Mouse (Mus musculus) forebrain, embryonic 13.5 days (tissue): ENCODE results near the gene Chat. TPM values are rescaled to one million over a fixed set of nuclear protein-coding genes. Genes with fewer than 3 reads are reported as not detected.

Source experiments
- ATAC-seq: fragments of 200-750 bp; cut with Nextera tagmentation; 2 replicates; pipeline ENCODE4 v1.8.0; 2017
- H3K27ac ChIP-seq: fragments of 300-500 bp; sonication (generic); 2 replicates; pipeline ENCODE4 v1.5.1; 2015; ENCODE audit warnings: inconsistent platforms, mild to moderate bottlenecking, moderate library complexity
- H3K27me3 ChIP-seq: fragments of 300-500 bp; sonication (generic); 2 replicates; pipeline ENCODE4 v1.6.1; 2015; ENCODE audit warnings: mild to moderate bottlenecking, inconsistent platforms
- H3K36me3 ChIP-seq: fragments of 300-500 bp; sonication (generic); 2 replicates; pipeline ENCODE4 v1.6.1; 2015; ENCODE audit warnings: mild to moderate bottlenecking, inconsistent platforms; ENCODE audit not compliant: poor library complexity, severe bottlenecking
- H3K4me1 ChIP-seq: fragments of 300-500 bp; sonication (generic); 2 replicates; pipeline ENCODE4 v1.6.1; 2015; ENCODE audit warnings: inconsistent platforms
- H3K4me2 ChIP-seq: fragments of 300-500 bp; sonication (generic); 2 replicates; pipeline ENCODE4 v1.6.1; 2015; ENCODE audit warnings: inconsistent platforms, mild to moderate bottlenecking, moderate library complexity
- H3K4me3 ChIP-seq: fragments of 300-500 bp; sonication (generic); 2 replicates; pipeline ENCODE4 v1.5.1; 2015; ENCODE audit warnings: mild to moderate bottlenecking, inconsistent platforms
- H3K9ac ChIP-seq: fragments of 300-500 bp; sonication (generic); 2 replicates; pipeline ENCODE4 v1.6.1; 2015; ENCODE audit warnings: mild to moderate bottlenecking, inconsistent platforms
- H3K9me3 ChIP-seq: fragments of 300-500 bp; sonication (generic); replicated peaks from 2 replicates; pipeline ENCODE4 v1.6.1; 2016; ENCODE audit warnings: inconsistent platforms
- WGBS: fragments of 180-500 bp; shearing (Covaris S2); methylation state at CpG from one replicate; pipeline ENCODE4 v1.1.7; 2015; 5-methylcytosine and 5-hydroxymethylcytosine counted together
- polyA plus RNA-seq: library from polyadenylated mRNA; unstranded; fragments of >200 nt; fragmentation: Nextera tagmentation; extraction: Ambion mirVana; gene quantifications from 2 replicates; pipeline ENCODE4 v1.2.1, GENCODE M21; 2015

Gene Chat
- polyA plus RNA-seq, result 0.15 TPM in 1 of 2 replicates, not detected in the other

DNA sequence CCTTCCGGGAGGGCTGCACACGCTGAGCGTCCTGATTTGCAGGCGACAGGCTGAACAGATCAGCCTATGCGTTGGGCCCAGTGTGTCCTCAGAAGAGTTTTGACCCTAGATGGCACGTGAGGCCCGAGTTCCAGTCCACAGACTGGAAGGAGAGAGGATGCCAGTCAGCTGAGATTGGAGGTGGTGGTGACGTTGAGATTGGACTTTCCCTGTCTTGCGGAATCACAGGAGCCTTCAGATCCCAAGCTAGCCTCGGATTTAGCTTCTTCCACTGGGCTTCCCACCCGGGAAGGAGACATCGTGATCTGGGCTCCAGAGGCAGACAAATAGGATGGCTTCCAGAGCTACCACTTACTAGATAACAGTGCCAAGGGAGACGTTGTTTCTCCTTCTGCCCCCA lies at the start of gene Chat:
TSS of gene Chat (minus strand) at position 101 of the 400 bp plus-strand sequence.
- peaks cover 28% of the 10 kb centered on the region for H3K4me1 ChIP-seq
- no peak for ATAC-seq
- peak within 1 kb of the TSS; percentile 44 for H3K4me3 ChIP-seq
- WGBS, result 14% methylated on average over 13 of the region's 13 CpGs
- H3K27ac ChIP-seq, result no peak within 1 kb of the TSS
- peak within 1 kb of the TSS; percentile 75 for H3K4me2 ChIP-seq
- H3K36me3 ChIP-seq, result no peaks in the 10 kb centered on the region
- no peaks in the 10 kb centered on the region for H3K9me3 ChIP-seq
- H3K9ac ChIP-seq, result peak within 1 kb of the TSS; percentile 54
- peaks cover 86% of the 10 kb centered on the region for H3K27me3 ChIP-seq

DNA sequence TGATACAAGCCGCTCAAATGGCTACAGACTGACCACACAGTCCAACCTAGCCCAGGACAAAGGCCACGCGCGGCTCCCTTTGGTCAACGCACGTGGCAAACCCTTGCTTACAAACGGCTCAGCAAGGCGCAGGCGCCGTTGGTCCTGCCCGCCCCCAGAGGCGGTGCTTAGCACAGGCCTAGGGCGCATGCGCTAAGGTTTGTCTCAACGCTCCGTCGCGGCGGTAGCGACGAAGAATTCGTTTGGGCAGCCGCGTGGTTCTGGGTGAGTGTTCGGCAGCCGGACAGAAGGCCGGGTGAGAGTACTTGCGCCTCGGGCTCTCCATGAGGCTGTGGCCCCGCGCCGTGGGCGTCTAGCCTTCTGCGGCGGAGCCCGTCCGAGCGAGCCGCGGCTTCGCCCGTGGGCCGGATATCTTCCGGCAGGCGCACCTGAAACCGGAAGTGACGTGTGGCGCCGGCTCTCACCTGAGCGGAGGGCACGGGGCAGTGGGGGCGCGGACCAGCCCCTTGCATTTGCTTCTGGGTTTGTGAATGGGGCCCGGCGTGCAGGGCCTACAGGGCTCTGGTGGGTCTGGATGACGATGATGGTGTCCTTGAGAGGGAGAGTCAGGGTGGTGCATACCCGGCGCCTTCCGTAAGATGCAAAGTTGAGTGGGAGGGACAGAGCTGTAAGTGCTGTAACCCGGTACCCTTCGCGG lies 47.7 kb upstream of the Chat start, which contains the start of gene Ercc6:
TSS of gene Ercc6 (plus strand) at position 186 of the 697 bp plus-strand sequence.
- Histone ChIP-seq H3K27me3 (no peaks in the 10 kb centered on the region; the same call in 1 of the 2 replicates), H3K9ac (peak within 1 kb of the TSS; percentile 78), H3K9me3 (no peaks in the 10 kb centered on the region), H3K27ac (peak within 1 kb of the TSS; percentile 83), H3K4me3 (peak within 1 kb of the TSS; percentile 68), H3K4me2 (peak within 1 kb of the TSS; percentile 84), H3K36me3 (peaks cover 16% of the 10 kb centered on the region), H3K4me1 (peaks cover 19% of the 10 kb centered on the region)
- ATAC-seq, result peak; percentile 96
- under 1% methylated on average over 61 of the region's 62 CpGs for WGBS

DNA sequence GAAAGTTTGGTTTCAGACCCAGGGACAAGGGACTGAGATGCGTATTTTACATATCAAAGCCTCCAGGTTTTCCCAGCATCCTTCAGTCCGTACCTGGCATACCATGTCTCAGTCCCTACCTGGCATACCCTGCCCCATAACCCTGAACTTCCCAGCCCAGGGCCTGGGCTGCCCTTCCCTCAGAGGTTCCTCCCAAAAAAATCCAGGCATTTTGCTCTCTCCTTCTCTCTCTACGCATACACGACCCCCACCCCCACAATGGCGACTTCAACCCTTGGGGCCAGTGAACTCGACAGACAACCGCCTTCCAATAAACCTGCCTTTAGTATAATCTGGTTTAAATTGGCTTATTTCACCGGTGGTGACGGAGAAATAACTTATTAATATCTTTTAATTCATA lies 47.1 kb upstream of the Chat start:
- Histone ChIP-seq H3K4me2 (peak overlapping the region; percentile 84), H3K27ac (no peak overlapping the region), H3K27me3 (no peaks in the 10 kb centered on the region; the same call in 1 of the 2 replicates), H3K36me3 (peaks cover 12% of the 10 kb centered on the region), H3K9me3 (no peaks in the 10 kb centered on the region), H3K9ac (peak overlapping the region; percentile 78; the same call in 1 of the 2 replicates), H3K4me1 (peaks cover 19% of the 10 kb centered on the region), H3K4me3 (peak overlapping the region; percentile 68)
- peak; percentile 53 for ATAC-seq
- WGBS, result 37% methylated on average over 9 of the region's 9 CpGs

DNA sequence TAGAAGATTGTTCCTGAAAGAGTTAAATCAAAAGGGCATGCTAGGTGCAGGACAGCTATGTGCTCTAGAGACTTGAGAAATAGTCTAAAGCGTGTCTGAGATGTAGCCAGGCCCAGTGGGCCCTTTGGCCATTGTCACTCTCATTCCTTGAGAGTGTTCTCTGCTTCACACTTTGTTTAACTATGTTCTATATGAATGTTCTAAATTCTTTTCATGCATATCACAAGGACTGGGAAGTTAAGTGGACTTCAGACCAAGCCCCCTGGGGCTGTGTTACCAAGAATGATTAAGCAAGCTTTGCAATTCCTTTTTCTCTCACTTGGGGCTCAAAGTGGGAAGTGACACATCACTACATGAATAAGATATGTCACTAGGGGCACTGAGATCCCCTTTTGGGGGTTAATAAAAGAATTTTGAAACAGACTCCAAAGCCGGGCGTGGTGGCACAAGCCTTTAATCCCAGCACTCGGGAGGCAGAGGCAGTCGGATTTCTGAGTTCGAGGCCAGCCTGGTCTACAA lies 43.7 kb upstream of the Chat start:
- Histone ChIP-seq H3K4me3 (no peak overlapping the region), H3K9ac (no peak overlapping the region), H3K4me2 (no peak overlapping the region), H3K4me1 (peaks cover 13% of the 10 kb centered on the region), H3K27me3 (no peaks in the 10 kb centered on the region; the same call in 1 of the 2 replicates), H3K27ac (no peak overlapping the region), H3K36me3 (no peaks in the 10 kb centered on the region), H3K9me3 (no peaks in the 10 kb centered on the region)
- ATAC-seq, result no peak
- WGBS, result 83% methylated on average over 6 of the region's 6 CpGs

DNA sequence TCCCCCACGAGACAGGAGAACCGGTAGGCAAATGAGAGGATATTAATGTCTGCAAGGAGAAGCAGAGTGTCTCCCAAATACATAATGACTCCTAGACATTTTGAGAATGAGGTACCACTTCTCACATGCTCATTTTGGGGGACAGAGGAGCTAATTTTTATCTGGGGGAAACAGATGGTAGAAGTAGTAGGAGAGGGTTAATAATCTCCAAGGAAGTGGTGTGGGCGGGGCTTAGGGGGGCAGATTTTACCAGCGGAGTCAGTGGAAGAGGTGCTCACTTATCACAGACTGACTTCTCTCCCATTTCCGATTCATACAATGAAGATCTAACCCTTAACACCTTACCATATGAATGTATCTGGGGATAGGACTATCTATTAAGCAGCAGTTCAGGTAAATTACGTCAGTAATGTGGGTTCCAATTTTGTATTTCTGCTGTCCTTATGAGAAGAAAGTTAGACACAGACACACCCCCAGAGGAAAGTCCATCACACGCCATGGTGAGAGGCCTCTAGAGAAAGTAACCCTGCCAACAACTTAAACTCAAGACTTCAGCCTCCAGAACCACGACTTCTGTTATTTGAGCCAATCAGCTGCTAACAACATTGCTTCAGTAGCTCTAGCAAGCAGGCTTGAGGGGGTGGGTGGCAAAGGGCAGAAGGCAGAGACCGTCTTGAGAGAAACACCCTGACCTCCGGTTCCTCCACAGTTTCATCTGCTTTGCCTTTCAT lies 42.5 kb upstream of the Chat start:
- no peak overlapping the region for H3K9ac ChIP-seq
- no peaks in the 10 kb centered on the region for H3K9me3 ChIP-seq
- no peak overlapping the region for H3K4me2 ChIP-seq
- no peaks in the 10 kb centered on the region for H3K36me3 ChIP-seq
- H3K27me3 ChIP-seq, result no peaks in the 10 kb centered on the region; the same call in 1 of the 2 replicates
- H3K27ac ChIP-seq, result no peak overlapping the region
- H3K4me1 ChIP-seq, result peaks cover 8% of the 10 kb centered on the region
- WGBS, result 74% methylated on average over 10 of the region's 10 CpGs
- no peak for ATAC-seq
- H3K4me3 ChIP-seq, result no peak overlapping the region

DNA sequence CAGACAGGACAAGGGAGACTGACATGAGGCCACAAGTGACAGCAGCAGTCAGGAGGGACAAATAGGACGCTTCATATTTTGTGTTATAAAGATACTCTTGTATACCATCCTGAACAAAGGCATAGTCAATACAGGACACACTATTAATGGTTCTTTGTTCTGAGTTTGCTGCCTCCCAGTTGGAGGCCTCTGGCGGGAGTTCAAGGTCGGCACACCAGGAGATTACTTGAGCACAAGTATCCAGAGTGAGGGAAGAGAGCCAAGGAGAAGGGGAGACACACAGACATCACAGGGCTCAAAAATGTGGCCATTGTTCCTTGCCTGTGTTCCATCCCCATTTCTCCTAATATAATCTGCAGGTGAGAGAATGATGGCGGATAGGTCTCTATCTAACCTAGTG lies 41.4 kb upstream of the Chat start:
- Histone ChIP-seq H3K4me2 (no peak overlapping the region), H3K9me3 (no peaks in the 10 kb centered on the region), H3K27ac (no peak overlapping the region), H3K36me3 (no peaks in the 10 kb centered on the region), H3K4me1 (0 out of 2 replicates have a peak, but pooled peaks cover 5% of the 10 kb centered on the region), H3K27me3 (no peaks in the 10 kb centered on the region; the same call in 1 of the 2 replicates), H3K4me3 (no peak overlapping the region), H3K9ac (no peak overlapping the region)
- WGBS, result 73% methylated on average over 4 of the region's 4 CpGs
- no peak for ATAC-seq

DNA sequence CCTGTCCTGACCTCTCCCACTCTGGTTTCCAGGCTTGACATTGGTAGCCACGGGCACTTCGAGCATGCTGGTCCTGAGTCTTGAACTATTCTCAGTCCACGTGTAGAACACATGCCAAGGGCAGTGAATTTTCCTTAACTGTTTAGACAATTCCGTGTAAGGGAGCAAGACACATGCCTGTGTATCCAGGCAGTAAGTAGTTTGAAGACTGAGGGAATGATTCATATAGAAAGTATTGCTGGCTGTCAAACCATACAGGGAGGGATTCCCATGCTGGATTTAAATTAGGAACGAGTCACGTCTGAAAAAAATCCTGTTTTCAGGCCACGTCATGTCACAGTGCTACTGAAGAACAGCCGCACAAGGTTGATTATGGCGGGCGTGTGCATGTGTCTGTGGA lies 40.5 kb upstream of the Chat start:
- H3K4me1 ChIP-seq, result 0 out of 2 replicates have a peak, but pooled peaks cover 5% of the 10 kb centered on the region
- no peak overlapping the region for H3K4me3 ChIP-seq
- no peaks in the 10 kb centered on the region for H3K36me3 ChIP-seq
- ATAC-seq, result no peak
- no peaks in the 10 kb centered on the region; the same call in 1 of the 2 replicates for H3K27me3 ChIP-seq
- no peak overlapping the region for H3K27ac ChIP-seq
- H3K4me2 ChIP-seq, result no peak overlapping the region
- no peak overlapping the region for H3K9ac ChIP-seq
- H3K9me3 ChIP-seq, result no peaks in the 10 kb centered on the region
- 93% methylated on average over 10 of the region's 10 CpGs for WGBS

DNA sequence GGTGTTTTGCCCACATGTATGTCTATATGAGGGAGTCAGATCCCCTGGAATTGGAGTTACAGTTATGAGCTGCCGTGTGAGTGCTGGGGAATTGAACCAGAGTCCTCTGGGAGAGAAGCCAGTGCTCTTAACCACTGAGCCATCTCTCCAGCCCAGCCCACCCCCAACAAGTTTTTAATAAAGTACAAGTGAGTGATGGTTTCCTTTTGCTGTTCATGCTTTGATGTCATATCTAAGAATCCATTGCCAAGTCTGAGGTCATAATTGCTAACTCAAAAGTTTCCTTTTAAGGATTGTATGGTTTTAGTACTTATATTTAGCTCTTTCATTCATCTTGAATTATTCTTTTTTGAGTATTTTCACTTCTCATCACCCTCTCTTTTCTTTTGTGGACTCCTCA lies 38.1 kb upstream of the Chat start:
- Histone ChIP-seq H3K4me2 (no peak overlapping the region), H3K4me3 (no peak overlapping the region), H3K4me1 (0 out of 2 replicates have a peak, but pooled peaks cover 5% of the 10 kb centered on the region), H3K36me3 (no peaks in the 10 kb centered on the region), H3K27me3 (no peaks in the 10 kb centered on the region; the same call in 1 of the 2 replicates), H3K27ac (no peak overlapping the region), H3K9ac (no peak overlapping the region), H3K9me3 (no peaks in the 10 kb centered on the region)
- WGBS, result 89% methylated on average over 1 of the region's 1 CpGs
- ATAC-seq, result no peak

DNA sequence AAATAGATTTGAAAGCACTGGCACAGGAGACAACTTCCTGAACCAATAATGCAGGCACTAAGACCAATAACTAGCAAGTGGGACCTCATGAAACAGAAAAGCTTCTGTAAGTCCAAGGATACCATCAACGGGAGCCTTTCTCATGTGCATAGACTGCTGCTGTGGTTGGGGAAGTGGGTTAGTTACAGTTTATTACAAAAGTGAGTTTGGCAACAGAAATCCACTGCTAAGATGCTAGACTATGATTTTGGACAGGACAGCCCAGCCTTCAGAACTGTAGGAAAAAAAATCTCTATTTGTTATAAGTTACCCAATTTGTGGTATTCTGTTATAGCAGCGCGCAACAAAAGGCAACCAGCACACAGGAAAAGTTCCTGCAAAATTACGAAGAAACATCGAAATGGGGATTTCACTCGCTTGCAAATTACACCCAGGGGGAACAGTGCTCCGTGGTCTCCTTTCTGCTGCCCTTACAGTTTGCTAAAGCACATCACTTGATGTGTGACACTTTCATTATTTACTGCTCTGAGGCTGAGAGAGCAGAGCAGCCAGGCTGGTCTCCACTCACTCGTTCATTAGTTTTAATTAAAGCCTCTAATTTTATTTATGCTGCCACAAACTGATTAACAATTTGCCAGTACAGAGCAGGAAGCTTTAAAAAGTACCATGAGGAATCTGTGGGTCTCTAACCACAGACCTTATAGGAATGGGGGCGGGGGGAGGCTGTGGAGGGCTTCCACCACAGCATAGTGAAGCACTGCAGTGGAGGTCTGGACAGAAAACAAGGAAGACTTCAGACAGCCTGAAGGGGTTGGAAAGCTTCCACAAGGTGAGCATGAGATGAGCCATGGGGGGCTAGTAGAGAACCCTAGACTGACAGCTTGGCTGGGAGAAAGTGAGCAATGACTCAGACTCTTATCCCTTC lies 37.2 kb upstream of the Chat start:
- H3K27ac ChIP-seq, result no peak overlapping the region
- H3K4me1 ChIP-seq, result 0 out of 2 replicates have a peak, but pooled peaks cover 5% of the 10 kb centered on the region
- no peaks in the 10 kb centered on the region for H3K27me3 ChIP-seq
- H3K4me3 ChIP-seq, result no peak overlapping the region
- H3K36me3 ChIP-seq, result no peaks in the 10 kb centered on the region
- H3K9me3 ChIP-seq, result no peaks in the 10 kb centered on the region
- peak overlapping the region; percentile 24; the same call in 1 of the 2 replicates for H3K4me2 ChIP-seq
- no peak overlapping the region for H3K9ac ChIP-seq
- WGBS, result 52% methylated on average over 9 of the region's 9 CpGs
- peak; percentile 57; the same call in 1 of the 2 replicates for ATAC-seq

DNA sequence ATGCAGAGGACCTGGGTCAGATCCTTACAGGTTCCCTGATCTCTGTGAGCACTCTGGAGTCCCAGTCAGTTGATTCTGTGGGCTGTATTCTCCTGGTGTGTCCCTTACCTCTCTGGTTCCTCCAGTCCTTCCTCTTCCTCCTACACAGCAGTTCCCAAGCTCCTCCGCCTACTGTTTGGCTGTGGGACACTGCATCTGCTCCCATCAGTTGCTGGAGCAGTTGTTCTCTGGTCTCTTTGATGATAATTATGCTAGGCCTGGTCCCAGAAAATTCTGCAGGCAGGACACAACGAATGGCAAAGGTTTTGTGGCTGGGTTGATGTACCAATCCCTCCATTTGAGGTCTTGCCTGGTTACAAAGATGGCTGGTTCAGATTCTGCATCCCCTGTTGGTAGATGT lies 35.5 kb upstream of the Chat start:
- H3K9me3 ChIP-seq, result no peaks in the 10 kb centered on the region
- H3K4me2 ChIP-seq, result no peak overlapping the region
- no peak overlapping the region for H3K4me3 ChIP-seq
- H3K4me1 ChIP-seq, result 0 out of 2 replicates have a peak, but pooled peaks cover 5% of the 10 kb centered on the region
- ATAC-seq, result no peak
- H3K9ac ChIP-seq, result no peak overlapping the region
- H3K36me3 ChIP-seq, result no peaks in the 10 kb centered on the region
- WGBS, result 69% methylated on average over 2 of the region's 2 CpGs
- no peak overlapping the region for H3K27ac ChIP-seq
- no peaks in the 10 kb centered on the region for H3K27me3 ChIP-seq

DNA sequence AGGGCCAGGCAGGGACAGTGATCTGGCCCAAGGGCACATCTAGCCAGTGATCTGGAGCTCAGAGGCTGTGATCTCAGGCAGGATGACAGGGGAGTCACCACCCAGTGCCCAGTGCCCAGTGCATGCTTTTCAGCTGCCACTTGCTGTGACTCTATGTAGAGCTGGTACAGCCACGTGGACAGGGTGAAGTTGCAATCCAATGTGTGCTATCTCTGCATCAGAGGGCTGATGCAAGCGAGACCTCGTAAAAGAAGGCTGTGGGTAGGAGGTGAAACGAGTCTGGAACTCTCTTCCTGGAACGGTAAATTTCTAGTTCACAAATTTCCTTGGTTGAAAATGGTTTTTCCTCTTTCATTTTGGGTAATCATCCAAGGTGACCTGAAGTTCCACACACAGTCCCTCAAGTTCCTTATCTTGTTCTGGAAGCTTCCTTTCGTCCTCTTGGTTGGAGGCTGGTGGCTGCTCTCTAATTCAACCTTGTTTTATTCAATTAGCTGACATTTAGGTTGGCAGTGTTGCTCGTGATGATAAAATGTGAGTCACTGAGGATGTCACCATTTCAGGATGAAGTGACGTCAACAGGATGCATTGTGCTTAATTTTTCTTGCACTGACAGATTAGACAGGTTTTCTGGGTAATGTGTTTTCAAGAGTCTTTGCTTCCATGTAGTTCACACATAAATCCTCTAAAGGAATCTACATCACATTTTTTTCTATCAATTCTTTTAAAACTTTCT lies 30.5 kb upstream of the Chat start:
- Histone ChIP-seq H3K27me3 (peaks cover 6% of the 10 kb centered on the region; the same call in 1 of the 2 replicates), H3K36me3 (no peaks in the 10 kb centered on the region), H3K4me2 (no peak overlapping the region), H3K4me1 (0 out of 2 replicates have a peak, but pooled peaks cover 4% of the 10 kb centered on the region), H3K9ac (no peak overlapping the region), H3K9me3 (no peaks in the 10 kb centered on the region), H3K27ac (no peak overlapping the region), H3K4me3 (no peak overlapping the region)
- 82% methylated on average over 8 of the region's 8 CpGs for WGBS
- no peak for ATAC-seq
